Mouse (Mus musculus) neutrophil, adult 5-6 weeks (primary cell): ENCODE data around the gene Dennd1b. TPM values are rescaled to one million over a fixed set of nuclear protein-coding genes. Genes with fewer than 3 reads are reported as not detected.
A peak's percentile ranks its signal among the peaks of the same experiment; 100 is the strongest.

Experiments used
- ATAC-seq: fragments of 151-379, 151-347 bp; 2 replicates; pipeline ENCODE4 v1.8.0; 2017; ENCODE audit warnings: mild to moderate bottlenecking, moderate TSS enrichment; ENCODE audit not compliant: insufficient number of reproducible peaks, poor library complexity, low FRiP score, severe bottlenecking; ENCODE audit errors: extremely low read depth
- total RNA-seq: library from RNA; stranded (forward); fragments of 200-1000 nt; gene quantifications from 2 replicates; pipeline ENCODE4 v1.2.3, GENCODE M21; 2017

Dennd1b gene
- total RNA-seq, 1 experiment from 2014 or later = 76.1 TPM

DNA sequence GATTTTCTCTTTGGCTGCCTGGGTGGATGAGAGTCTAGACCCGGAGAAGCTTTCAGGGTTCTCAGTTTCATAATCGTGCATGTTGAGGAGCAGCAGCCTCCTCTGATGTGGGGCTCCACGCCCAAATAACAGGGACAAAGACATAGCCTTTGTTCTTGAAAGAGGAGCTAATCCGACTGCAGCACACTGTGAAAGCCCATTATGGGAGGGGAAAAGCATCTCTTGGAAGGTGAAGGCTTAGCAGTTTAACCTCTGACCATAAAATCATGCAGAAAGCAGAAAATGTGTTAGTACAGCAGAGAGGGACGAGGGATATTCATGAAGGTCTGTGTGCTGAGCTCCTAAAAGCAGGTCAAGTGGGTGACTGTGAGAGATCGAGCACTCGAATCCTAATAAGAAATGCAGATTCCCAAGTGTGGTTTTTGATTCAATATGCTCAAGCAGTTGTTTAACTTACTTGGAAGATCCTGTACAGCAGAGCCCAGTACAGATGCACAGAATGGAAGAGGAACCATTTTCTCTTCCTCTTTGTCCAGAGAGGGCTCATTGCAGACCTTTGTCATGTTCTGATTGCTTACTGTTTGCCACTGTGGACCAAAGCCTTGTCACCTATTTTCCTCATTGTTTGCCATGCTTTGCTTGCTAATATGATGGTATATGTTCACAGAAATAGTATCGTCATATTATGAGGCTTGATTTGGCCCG is 37.6 kb downstream of the Dennd1b start:
- 0 out of 2 replicates have a peak, but pooled peaks have one; percentile 56 for ATAC-seq

DNA sequence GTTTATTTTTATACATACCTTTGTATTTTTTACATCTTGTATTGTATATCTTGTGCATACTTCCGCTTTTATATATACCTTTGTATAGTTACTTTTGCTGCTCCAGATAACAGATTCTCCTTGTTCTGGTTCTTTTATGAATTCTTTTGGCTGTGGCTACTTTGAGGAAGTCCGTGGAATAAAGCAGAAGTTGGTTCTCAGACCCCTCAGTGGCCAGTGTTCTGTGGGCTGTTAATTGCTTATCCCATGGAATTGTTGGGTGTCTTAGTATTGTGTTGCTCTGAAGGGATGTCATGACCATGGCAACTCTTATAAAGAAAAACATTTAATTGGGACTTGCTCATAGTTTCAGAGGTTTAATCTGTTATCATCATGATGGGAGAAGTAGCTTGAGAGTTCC is 40.3 kb downstream of the Dennd1b start:
- no peak for ATAC-seq

DNA sequence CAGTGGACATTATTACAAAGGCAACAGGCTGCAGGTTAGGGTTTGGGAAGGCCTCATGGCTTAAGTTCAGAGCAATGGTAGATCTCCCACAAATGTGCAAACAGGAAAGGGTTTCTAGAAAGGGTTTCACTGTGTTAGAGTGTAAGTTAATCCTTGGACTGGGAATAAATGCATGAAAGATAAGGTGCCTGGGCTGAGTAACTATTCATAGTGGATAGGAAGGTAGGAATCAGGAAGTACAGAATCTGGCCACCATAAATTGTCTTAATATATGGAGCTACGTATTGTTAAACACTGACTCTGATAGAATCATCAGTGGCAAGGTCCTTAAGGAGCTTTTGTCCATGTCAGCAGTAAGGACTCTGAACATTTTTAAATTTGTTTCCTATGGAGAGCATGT is 42.8 kb downstream of the Dennd1b start:
- ATAC-seq = no peak

- no peak for ATAC-seq
Observed at GRCm38 (mm10) chr1:139007475-139007874, 44.2 kb downstream of the Dennd1b start.

DNA sequence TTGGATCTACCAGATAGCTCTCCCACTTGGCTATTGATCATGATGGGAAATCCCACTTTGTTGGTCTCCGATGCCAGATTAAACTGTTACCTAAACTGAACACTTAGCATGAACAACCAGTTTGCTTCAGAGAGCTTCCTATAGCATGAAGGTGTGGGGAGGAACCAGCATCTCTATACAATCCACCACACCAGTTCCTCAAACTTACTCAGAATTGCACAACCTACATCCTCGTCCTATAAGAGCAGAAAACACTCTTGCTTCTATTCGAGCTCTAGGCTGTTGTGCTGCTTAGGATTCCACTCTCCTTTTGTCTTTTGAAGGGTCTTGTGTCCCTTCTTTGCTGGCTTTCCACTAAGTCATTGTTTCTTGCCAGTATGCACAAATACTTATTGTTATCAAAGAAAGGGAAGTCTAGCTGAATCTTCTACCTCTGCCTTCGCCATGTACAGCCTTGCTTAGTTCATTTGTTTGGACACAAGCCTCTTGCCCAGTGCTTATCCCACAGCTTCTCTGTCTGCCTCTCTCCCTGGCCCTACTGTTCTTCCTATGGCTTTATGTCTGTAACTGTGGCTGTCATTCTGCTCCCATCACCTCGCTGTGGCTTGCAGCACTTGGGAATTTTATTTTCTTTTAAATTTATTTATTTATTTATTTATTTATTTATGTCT is 52.0 kb downstream of the Dennd1b start:
- peak; percentile 89 for ATAC-seq

DNA sequence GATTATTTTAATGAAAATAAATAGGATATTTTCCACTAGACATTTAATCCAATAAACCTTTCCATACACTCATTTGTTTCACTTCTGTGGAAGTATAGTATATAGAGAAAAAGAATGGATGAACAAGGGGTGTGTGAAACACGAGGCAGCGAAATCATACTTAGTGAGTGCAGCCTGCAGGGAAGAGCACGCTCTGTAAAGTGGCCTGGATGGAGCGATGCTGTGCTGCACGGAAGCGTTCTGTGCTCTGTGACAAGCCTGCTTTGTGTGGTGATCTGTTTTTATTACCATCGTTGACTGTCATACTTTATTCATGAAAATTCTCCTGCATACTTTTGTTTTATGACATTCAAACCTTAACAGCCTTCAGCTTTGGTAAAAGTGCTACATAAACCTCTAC is 58.1 kb downstream of the Dennd1b start:
- ATAC-seq = no peak

DNA sequence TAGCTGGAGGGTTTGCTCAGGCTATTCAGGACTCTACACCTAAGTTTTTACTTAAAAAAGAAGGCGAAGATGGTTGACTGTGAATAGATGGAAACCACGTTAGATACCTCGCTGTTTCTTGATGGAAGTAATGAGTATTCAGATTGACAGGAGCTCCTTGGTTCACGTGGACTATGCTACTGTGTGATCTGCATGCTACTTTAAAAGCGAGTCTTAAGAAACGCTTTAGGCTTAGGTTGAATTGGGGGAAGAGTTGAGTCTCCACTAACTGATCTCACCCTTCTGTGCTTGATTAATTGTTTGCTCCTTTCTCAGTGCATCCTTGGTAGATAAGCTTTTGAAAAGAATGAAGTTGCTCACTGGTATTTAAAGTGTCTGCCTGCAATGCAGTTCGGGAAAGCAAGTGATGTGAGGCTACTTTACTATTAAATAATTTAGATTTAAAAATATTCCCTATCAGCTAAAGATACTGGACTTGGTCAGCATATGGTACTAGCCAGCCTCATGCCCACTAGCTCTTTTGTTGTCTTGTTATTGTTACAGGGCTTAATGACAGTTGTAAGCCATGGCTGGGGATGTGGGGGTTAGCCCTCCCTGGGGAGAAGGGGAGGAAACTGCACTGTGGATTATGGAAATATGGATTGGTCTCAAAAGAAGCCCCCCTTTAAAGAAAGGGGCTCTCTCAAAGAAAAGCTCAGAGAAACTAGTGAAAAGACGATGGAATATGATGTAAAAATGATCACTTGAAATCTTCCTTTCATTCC is 62.8 kb downstream of the Dennd1b start:
- ATAC-seq = no peak

DNA sequence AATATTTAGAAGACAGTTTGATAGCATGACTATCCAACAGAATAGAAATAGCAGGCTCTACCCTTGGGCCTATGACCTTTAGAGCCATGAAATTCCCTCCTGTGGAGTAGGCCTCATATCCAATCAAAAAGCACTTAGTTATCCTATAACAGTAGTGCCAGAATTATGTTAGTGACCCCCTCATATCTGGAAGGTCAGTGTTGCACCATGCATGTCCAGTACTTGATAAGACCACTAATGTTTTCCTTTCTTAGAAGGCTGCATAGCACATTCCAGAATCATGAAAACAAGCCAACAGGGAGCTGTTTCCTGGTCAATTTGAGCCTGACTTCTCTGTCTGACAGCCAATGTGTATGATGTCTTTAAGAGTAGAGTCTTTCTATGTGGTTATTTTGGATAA is 66.3 kb downstream of the Dennd1b start:
- ATAC-seq = no peak

DNA sequence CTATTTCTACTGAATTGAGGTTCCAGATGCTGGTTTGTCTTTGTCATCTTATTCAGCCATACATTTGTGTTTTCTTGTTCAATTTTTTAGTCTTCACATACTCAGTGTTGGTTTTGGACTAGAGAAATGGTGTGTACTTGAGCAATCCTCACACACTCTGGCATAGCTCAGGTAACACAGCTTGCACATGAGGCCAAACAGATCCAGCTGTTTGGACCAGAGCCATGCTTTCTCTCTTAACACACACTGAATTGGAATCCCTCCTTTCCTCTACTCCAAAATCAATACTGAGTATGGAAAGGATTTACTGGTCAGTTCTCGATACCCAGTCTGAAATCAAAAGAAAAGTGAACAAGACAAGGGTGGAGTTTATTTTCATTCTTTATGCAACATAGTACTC is 69.2 kb downstream of the Dennd1b start:
- no peak for ATAC-seq

- no peak for ATAC-seq
Observed at GRCm38 (mm10) chr1:139035141-139035540, 71.9 kb downstream of the Dennd1b start.

- peak; percentile 60; the same call in 1 of the 2 replicates for ATAC-seq
Observed at GRCm38 (mm10) chr1:139036302-139036701, 73.1 kb downstream of the Dennd1b start.

- peak; percentile 61; the same call in 1 of the 2 replicates for ATAC-seq
Observed at GRCm38 (mm10) chr1:139036768-139037507, 73.7 kb downstream of the Dennd1b start.

DNA sequence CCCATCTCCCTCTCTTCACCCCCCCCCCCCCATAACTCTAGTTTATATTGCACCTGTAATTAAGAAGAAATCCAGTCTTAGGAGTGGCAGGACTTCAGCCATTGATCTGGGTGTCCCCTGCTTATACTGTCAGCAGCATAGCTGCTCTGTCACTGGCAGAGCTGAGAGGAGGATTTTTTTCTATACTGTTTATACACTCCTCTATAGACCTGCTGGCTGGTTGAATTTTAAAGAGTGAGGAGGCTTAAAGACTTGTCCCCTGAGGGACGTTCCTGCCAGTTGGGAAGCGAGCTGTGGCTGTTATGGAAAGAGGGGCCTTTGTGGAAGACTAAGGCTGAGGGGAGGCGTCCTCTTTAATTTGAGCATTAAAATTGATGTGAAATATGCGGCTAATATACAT is 74.8 kb downstream of the Dennd1b start:
- no peak for ATAC-seq

DNA sequence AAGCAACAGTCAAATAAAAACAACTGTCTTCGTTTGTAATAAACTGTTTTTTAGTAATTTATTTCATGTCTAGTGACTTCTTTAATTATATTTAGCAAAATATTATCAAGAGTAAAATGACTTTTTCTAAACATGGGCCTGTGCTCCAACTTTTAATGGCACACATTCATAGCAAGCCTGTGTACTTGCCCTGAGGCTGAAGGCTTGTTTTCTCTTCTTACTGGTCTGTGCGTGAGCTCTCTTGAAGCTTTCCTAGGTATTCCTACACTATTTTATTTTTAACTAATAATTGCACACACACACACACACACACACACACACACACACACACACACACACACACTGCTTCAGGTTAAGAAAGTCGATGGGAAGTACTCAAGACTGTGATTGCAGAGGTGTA is 75.4 kb downstream of the Dennd1b start:
- ATAC-seq = no peak

DNA sequence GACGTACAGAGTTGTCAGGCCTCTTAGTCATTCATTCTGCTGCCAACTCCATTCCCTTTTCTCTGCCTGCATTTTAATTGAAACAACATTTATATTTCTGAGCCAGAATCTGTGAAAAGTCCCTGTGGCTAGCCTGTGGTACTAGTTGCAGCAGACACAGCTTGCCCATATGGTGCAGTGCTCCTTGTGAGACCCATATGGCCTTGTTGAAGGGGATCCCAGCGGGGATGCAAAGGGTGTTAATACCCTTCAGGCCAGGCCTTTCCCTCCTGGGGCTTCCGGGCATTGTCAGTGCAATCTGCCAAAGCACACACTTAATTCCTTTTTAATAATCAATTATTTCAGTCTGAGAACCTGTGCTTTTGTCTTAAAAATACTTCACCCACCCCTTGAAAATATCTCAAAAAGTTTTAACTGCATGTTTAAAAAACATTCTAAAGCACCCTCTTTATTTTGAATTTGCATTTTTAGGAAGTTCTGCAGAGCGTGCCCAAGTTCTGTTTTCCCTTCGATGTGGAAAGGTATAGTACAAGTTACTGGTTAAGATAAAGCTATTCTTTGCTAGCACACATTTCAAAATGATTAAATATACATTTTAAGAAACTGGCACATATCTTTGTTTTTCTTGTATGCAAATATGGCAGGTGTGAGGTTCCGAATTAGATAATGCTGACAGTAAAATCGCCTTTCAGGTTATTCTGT is 76.4 kb downstream of the Dennd1b start:
- ATAC-seq = 0 out of 2 replicates have a peak, but pooled peaks have one; percentile 20

GRCm38 (mm10) chr1:139049075-139049474 is 85.8 kb downstream of the Dennd1b start:
- no peak for ATAC-seq

- no peak for ATAC-seq
Observed at GRCm38 (mm10) chr1:139049881-139050472, 86.7 kb downstream of the Dennd1b start.

- no peak for ATAC-seq
Observed at GRCm38 (mm10) chr1:139053003-139053402, 89.8 kb downstream of the Dennd1b start.
